Mouse (Mus musculus) MEL (cell line): ENCODE data around the gene Tyk2. TPM values are rescaled to one million over a fixed set of nuclear protein-coding genes. Genes with fewer than 3 reads are reported as not detected.

Experiments used
- DNase-seq: peaks from one replicate; pipeline ENCODE4 v3.0.0; 2011; ENCODE audit warnings: low read depth, low spot score
- H3K27ac ChIP-seq: 2 replicates; pipeline ENCODE4 v1.5.1; 2012; ENCODE audit warnings: low read depth, mild to moderate bottlenecking, control low read depth, low read length, moderate library complexity; ENCODE audit not compliant: control insufficient read depth
- H3K27me3 ChIP-seq, 2 experiments: fragments of 150-350 bp in 1 of 2; sonication (generic) in 1 of 2; 2 replicates each; pipeline ENCODE4 v1.6.1; 2012; ENCODE audit warnings: low read length in 2 of 2, mild to moderate bottlenecking in 2 of 2, improper control_type of control experiment in 1 of 2, moderate library complexity in 1 of 2; ENCODE audit not compliant: insufficient read depth in 2 of 2, control insufficient read depth in 1 of 2
- H3K36me3 ChIP-seq, 2 experiments: 2 replicates each; pipeline ENCODE4 v1.6.1; 2012 to 2014; ENCODE audit warnings: low read length in 2 of 2, improper control_type of control experiment in 1 of 2, inconsistent platforms in 1 of 2, mild to moderate bottlenecking in 1 of 2; ENCODE audit not compliant: insufficient read depth in 2 of 2, control insufficient read depth in 1 of 2
- H3K4me1 ChIP-seq, 2 experiments: fragments of 150-350 bp in 1 of 2; sonication (generic) in 1 of 2; 2 replicates each; pipeline ENCODE4 v1.6.1; 2012; ENCODE audit warnings: low read length in 2 of 2, improper control_type of control experiment in 1 of 2, mild to moderate bottlenecking in 1 of 2; ENCODE audit not compliant: insufficient read depth in 2 of 2, control insufficient read depth in 1 of 2
- H3K4me3 ChIP-seq, 2 experiments: fragments of 150-350 bp in 1 of 2; sonication (generic) in 1 of 2; 2 replicates each; pipeline ENCODE4 v1.5.1; 2012; ENCODE audit warnings: low read depth in 2 of 2, low read length in 2 of 2, mild to moderate bottlenecking in 2 of 2, moderate library complexity in 2 of 2, control low read depth in 1 of 2, improper control_type of control experiment in 1 of 2; ENCODE audit not compliant: control insufficient read depth in 1 of 2, insufficient read depth in 1 of 2
- H3K79me2 ChIP-seq: 2 replicates; pipeline ENCODE4 v1.6.1; 2012; ENCODE audit warnings: mild to moderate bottlenecking, low read length, moderate library complexity; ENCODE audit not compliant: control insufficient read depth, poor library complexity, insufficient read depth
- H3K9ac ChIP-seq: 2 replicates; pipeline ENCODE4 v1.6.1; 2012; ENCODE audit warnings: low read depth, mild to moderate bottlenecking, control low read depth, low read length, moderate library complexity; ENCODE audit not compliant: control insufficient read depth, poor library complexity, severe bottlenecking
- H3K9me3 ChIP-seq: fragments of 150-350 bp; sonication (generic); replicated peaks from 2 replicates; pipeline ENCODE4 v1.6.1; 2012; ENCODE audit warnings: mild to moderate bottlenecking, low read length, improper control_type of control experiment, moderate library complexity; ENCODE audit not compliant: insufficient read depth
- CHD2 ChIP-seq: IDR thresholded peaks from 2 replicates; pipeline ENCODE4 v1.6.1; 2011; ENCODE audit warnings: low read length, improper control_type of control experiment
- GATA1 ChIP-seq: IDR thresholded peaks from 2 replicates; pipeline ENCODE4 v1.6.1; 2011; ENCODE audit warnings: low read depth, low read length, improper control_type of control experiment
- HCFC1 ChIP-seq: IDR thresholded peaks from 2 replicates; pipeline ENCODE4 v1.6.1; 2012; ENCODE audit warnings: low read depth, mild to moderate bottlenecking, inconsistent platforms, low read length, improper control_type of control experiment, moderate library complexity
- JUND ChIP-seq: IDR thresholded peaks from 2 replicates; pipeline ENCODE4 v1.6.1; 2011; ENCODE audit warnings: low read depth, mild to moderate bottlenecking, improper control_type of control experiment, low read length
- KAT2A ChIP-seq: conservative IDR thresholded peaks from 2 replicates; pipeline ENCODE4 v1.6.1; 2012; ENCODE audit warnings: low read depth, low read length, improper control_type of control experiment, inconsistent platforms
- NELFE ChIP-seq: IDR thresholded peaks from 2 replicates; pipeline ENCODE4 v1.6.1; 2011; ENCODE audit warnings: low read depth, low read length, improper control_type of control experiment
- POLR2AphosphoS2 ChIP-seq: IDR thresholded peaks from 2 replicates; pipeline ENCODE4 v1.6.1; 2011; ENCODE audit warnings: low read length, improper control_type of control experiment
- POLR2AphosphoS5 ChIP-seq: IDR thresholded peaks from 2 replicates; pipeline ENCODE4 v1.6.1; 2012; ENCODE audit warnings: low read depth, borderline replicate concordance, mild to moderate bottlenecking, inconsistent platforms, low read length, moderate library complexity, mixed read lengths
- TBP ChIP-seq: IDR thresholded peaks from 2 replicates; pipeline ENCODE4 v1.8.0; 2011; ENCODE audit warnings: low read depth, low read length, improper control_type of control experiment
- USF1 ChIP-seq: IDR thresholded peaks from 2 replicates; pipeline ENCODE4 v1.6.1; 2014; ENCODE audit warnings: low read depth, mild to moderate bottlenecking, inconsistent platforms, low read length, improper control_type of control experiment, moderate library complexity
- ZKSCAN1 ChIP-seq: IDR thresholded peaks from 2 replicates; pipeline ENCODE4 v1.6.1; 2012; ENCODE audit warnings: low read depth, mild to moderate bottlenecking, inconsistent platforms, low read length, improper control_type of control experiment, moderate library complexity
- ZNF384 ChIP-seq: IDR thresholded peaks from 2 replicates; pipeline ENCODE4 v1.6.1; 2012; ENCODE audit warnings: low read depth, mild to moderate bottlenecking, inconsistent platforms, low read length, improper control_type of control experiment
- polyA plus RNA-seq, 2 experiments: library from polyadenylated mRNA; stranded (reverse) in 1 of 2; unstranded in 1 of 2; fragments of >175 nt in 1 of 2; fragments of >200 nt in 1 of 2; gene quantifications; 2 replicates each; pipeline versions ENCODE4 v1.2.1 to v1.2.4; 2012; ENCODE audit warnings: low replicate concordance in 2 of 2, low read depth in 1 of 2; ENCODE audit not compliant: insufficient read length in 2 of 2, insufficient read depth in 1 of 2, missing spikeins in 1 of 2
- total RNA-seq: library from RNA; depleted of rRNA; stranded (reverse); fragments of 300-350 nt; gene quantifications from 2 replicates; pipeline ENCODE4 v1.2.3, GENCODE M21; 2012

Gene Tyk2
- total and polyA plus RNA-seq, 3 experiments: 43.8 to 63.3 TPM; not detected in 1

DNA sequence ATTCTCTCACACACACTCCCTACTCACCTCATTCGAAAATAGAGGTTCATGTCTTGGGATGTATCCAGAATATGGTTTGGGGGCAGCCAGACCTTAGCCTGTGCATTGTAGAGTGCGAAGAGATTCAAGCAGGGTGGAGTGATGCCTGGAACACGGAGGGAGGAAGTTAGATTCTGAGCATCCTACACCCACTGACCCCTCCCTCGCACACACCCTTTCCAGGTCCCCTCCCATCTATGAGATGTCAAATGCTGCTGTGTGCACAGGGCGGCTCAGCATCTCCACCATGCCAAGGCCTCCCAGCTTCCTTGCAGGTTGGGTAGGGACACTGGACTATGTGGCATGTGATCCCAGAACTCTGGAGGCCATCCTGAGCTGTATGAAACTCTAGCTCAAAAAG, 6.2 kb downstream of the Tyk2 start:
- Histone ChIP-seq H3K79me2 (no peaks in the 10 kb centered on the region), H3K9ac (no peak overlapping the region), H3K27ac (no peak overlapping the region)
- no peak for TF ChIP-seq NELFE
- TF ChIP-seq, all 39 proteins: peak for 0
- H3K9me3 ChIP-seq: no peaks in the 10 kb centered on the region
- DNase-seq: no peak
- peaks cover 12 to 26% of the 10 kb centered on the region in 2 experiments for H3K4me1 ChIP-seq
- H3K4me3 ChIP-seq: no peak overlapping the region
- H3K27me3 ChIP-seq: no peaks in the 10 kb centered on the region
- peaks cover 3 to 23% of the 10 kb centered on the region in 2 experiments; a peak in 3 of 4 replicates for H3K36me3 ChIP-seq

DNA sequence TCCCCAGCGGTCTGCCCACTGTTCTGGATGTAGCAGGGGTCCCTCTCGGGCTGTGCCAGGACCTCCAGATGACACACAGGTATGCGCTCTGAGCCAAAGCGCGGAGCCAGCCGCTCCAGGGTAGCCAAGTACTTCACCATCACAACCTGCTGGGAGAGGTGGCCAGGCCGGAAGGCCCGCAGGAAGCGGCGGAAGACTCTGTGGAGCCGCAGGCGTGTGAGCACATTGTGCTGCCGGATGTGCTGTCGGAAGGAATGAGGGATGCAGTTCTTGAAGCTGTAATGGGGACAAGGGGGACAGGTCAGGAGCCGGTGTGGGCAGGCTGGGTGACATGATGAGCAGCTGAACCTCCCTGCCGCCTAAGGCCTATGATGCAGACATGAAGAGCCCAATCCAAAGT, 9.6 kb downstream of the Tyk2 start:
- no peak overlapping the region for H3K27ac ChIP-seq
- no peak overlapping the region for H3K4me3 ChIP-seq
- H3K27me3 ChIP-seq: no peaks in the 10 kb centered on the region
- no peak overlapping the region for H3K9ac ChIP-seq
- H3K36me3 ChIP-seq: peaks cover 5 to 16% of the 10 kb centered on the region in 2 experiments; a peak in 3 of 4 replicates
- H3K9me3 ChIP-seq: no peaks in the 10 kb centered on the region
- no peak for TF ChIP-seq KAT2A
- no peak for TF ChIP-seq ZKSCAN1
- TF ChIP-seq POLR2AphosphoS5: no peak
- no peak for TF ChIP-seq HCFC1
- no peak for TF ChIP-seq GATA1
- no peak for TF ChIP-seq CHD2
- no peak for TF ChIP-seq POLR2AphosphoS2
- no peak for TF ChIP-seq USF1
- DNase-seq: no peak
- no peaks in the 10 kb centered on the region for H3K79me2 ChIP-seq
- H3K4me1 ChIP-seq: peaks cover 9 to 19% of the 10 kb centered on the region in 2 experiments

DNA sequence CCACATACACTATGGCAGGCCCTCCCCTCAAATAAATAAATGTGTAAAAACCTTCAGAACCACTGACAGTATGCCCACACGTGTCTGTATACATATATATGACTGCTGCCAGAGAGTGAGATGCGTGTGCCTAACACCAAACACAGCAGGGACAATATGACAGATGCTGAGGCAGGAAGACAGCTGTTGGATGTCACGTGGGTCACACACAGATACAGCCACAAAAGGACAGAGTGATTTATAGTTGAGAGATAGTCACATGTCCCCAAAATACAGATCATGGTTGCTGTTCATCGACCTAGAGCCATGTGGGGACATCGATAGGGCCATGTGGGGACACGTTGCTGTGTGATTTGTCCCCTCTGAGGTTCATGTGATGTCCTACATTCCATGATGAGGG, 14.0 kb downstream of the Tyk2 start:
- no peaks in the 10 kb centered on the region for H3K4me1 ChIP-seq
- no peaks in the 10 kb centered on the region for H3K9me3 ChIP-seq
- H3K9ac ChIP-seq: no peak overlapping the region
- H3K79me2 ChIP-seq: no peaks in the 10 kb centered on the region
- TF ChIP-seq TBP (no peak), JUND (no peak), ZNF384 (no peak), USF1 (0 out of 2 replicates have a peak, but pooled peaks have one; percentile 6)
- TF ChIP-seq, all 39 proteins: peak for 1
- no peak overlapping the region for H3K4me3 ChIP-seq
- H3K27ac ChIP-seq: no peak overlapping the region
- no peak for DNase-seq
- no peaks in the 10 kb centered on the region for H3K27me3 ChIP-seq
- peaks cover 0 to 3% of the 10 kb centered on the region in 2 experiments; a peak in 1 of 4 replicates for H3K36me3 ChIP-seq
